Mouse (Mus musculus) heart, postnatal 0 days (tissue): ENCODE results near the gene Ccdc142. TPM values are rescaled to one million over a fixed set of nuclear protein-coding genes. Genes with fewer than 3 reads are reported as not detected.

ENCODE experiments used
- ATAC-seq: fragments of 200-750 bp; cut with Nextera tagmentation; 2 replicates; pipeline ENCODE4 v1.8.0; 2017; ENCODE audit warnings: low read depth, moderate number of reproducible peaks, moderate library complexity; ENCODE audit not compliant: insufficient read depth
- DNase-seq: peaks from one replicate; pipeline ENCODE4 v3.0.0-alpha.2; 2016; ENCODE audit warnings: low spot score
- H3K27ac ChIP-seq: fragments of 300-500 bp; sonication (generic); 2 replicates; pipeline ENCODE4 v1.5.1; 2014; ENCODE audit warnings: low read depth, mild to moderate bottlenecking
- H3K27me3 ChIP-seq: fragments of 300-500 bp; sonication (generic); 2 replicates; pipeline ENCODE4 v1.6.1; 2014; ENCODE audit warnings: low read length, mixed read lengths; ENCODE audit not compliant: control insufficient read depth, insufficient read depth
- H3K36me3 ChIP-seq: fragments of 300-500 bp; sonication (generic); replicated peaks from 2 replicates; pipeline ENCODE4 v1.6.1; 2014; ENCODE audit warnings: low read length, mixed read lengths; ENCODE audit not compliant: control insufficient read depth, insufficient read depth
- H3K4me1 ChIP-seq: fragments of 300-500 bp; sonication (generic); 2 replicates; pipeline ENCODE4 v1.6.1; 2014; ENCODE audit warnings: antibody characterized with exemption; ENCODE audit not compliant: control insufficient read depth, insufficient read depth
- H3K4me2 ChIP-seq: fragments of 300-500 bp; sonication (generic); 2 replicates; pipeline ENCODE4 v1.6.1; 2014; ENCODE audit warnings: low read depth, mild to moderate bottlenecking, low read length, moderate library complexity
- H3K4me3 ChIP-seq: fragments of 300-500 bp; sonication (generic); 2 replicates; pipeline ENCODE4 v1.5.1; 2014; ENCODE audit warnings: low read depth, low read length
- H3K9ac ChIP-seq: fragments of 300-500 bp; sonication (generic); replicated peaks from 2 replicates; pipeline ENCODE4 v1.6.1; 2014; ENCODE audit warnings: low read depth, low read length, mixed read lengths
- H3K9me3 ChIP-seq: fragments of 300-500 bp; sonication (generic); replicated peaks from 2 replicates; pipeline ENCODE4 v1.6.1; 2016; ENCODE audit warnings: low read length; ENCODE audit not compliant: control insufficient read depth
- CTCF ChIP-seq: IDR thresholded peaks from 2 replicates; pipeline ENCODE4 v1.5.1; 2016; ENCODE audit warnings: antibody characterized with exemption, control low read depth, low read depth
- EP300 ChIP-seq: IDR thresholded peaks from 2 replicates; pipeline ENCODE4 v1.6.1; 2016; ENCODE audit warnings: antibody characterized with exemption, low read depth
- WGBS: fragments of 180-500 bp; shearing (Covaris S2); extraction: QIAGEN DNeasy Blood & Tissue Kit; methylation state at CpG from one replicate; pipeline ENCODE4 v1.1.7; 2014; 5-methylcytosine and 5-hydroxymethylcytosine counted together
- polyA plus RNA-seq: library from polyadenylated mRNA; unstranded; fragments of >200 nt; fragmentation: Nextera tagmentation; extraction: Ambion mirVana; gene quantifications from 2 replicates; pipeline ENCODE4 v1.2.1, GENCODE M21; 2015
- total RNA-seq: library from RNA; depleted of rRNA; stranded (reverse); fragments of >200 nt; gene quantifications from 2 replicates; pipeline ENCODE4 v1.2.3, GENCODE M21; 2014; ENCODE audit warnings: low replicate concordance

Ccdc142 gene
- total and polyA plus RNA-seq, 2 experiments from 2014 or later, result 0.11 to 1.6 TPM

- H3K9ac ChIP-seq, result no peak overlapping the region
- 65% methylated on average over 2 of the region's 2 CpGs for WGBS
- H3K4me1 ChIP-seq, result 0 out of 2 replicates have a peak, but pooled peaks cover 10% of the 10 kb centered on the region
- no peak overlapping the region for H3K4me2 ChIP-seq
- TF ChIP-seq CTCF (no peak), EP300 (no peak)
- no peak overlapping the region for H3K4me3 ChIP-seq
- peaks cover 4% of the 10 kb centered on the region; the same call in 1 of the 2 replicates for H3K27me3 ChIP-seq
- ATAC-seq (no peak), DNase-seq (no peak)
- no peak overlapping the region for H3K27ac ChIP-seq
- no peaks in the 10 kb centered on the region for H3K9me3 ChIP-seq
- no peaks in the 10 kb centered on the region for H3K36me3 ChIP-seq
Observed at GRCm38 (mm10) chr6:83098411-83098810, 3.0 kb upstream of the Ccdc142 start.

- ATAC-seq (peak; percentile 84), DNase-seq (peak; percentile 55)
- no peaks in the 10 kb centered on the region for H3K9me3 ChIP-seq
- H3K4me1 ChIP-seq, result 0 out of 2 replicates have a peak, but pooled peaks cover 10% of the 10 kb centered on the region
- H3K27me3 ChIP-seq, result no peaks in the 10 kb centered on the region
- peak overlapping the region; percentile 85 for H3K27ac ChIP-seq
- WGBS, result under 1% methylated on average over 60 of the region's 74 CpGs
- H3K4me3 ChIP-seq, result peak overlapping the region; percentile 72
- peak overlapping the region; percentile 97 for H3K4me2 ChIP-seq
- H3K9ac ChIP-seq, result peak overlapping the region; percentile 75
- peaks cover 8% of the 10 kb centered on the region for H3K36me3 ChIP-seq
- TF ChIP-seq CTCF, result peak; percentile 56
- TF ChIP-seq EP300, result no peak
Observed at GRCm38 (mm10) chr6:83101688-83102556, 521 bp downstream of the Ccdc142 start.

GRCm38 (mm10) chr6:83103130-83103650, 1.8 kb downstream of the Ccdc142 start:
- ATAC-seq, result no peak
- WGBS, result 58% methylated on average over 11 of the region's 11 CpGs
- peak overlapping the region; percentile 75 for H3K9ac ChIP-seq
- peaks cover 13% of the 10 kb centered on the region for H3K4me1 ChIP-seq
- H3K4me3 ChIP-seq, result no peak overlapping the region
- no peak for DNase-seq
- H3K27me3 ChIP-seq, result no peaks in the 10 kb centered on the region
- H3K27ac ChIP-seq, result no peak overlapping the region
- H3K4me2 ChIP-seq, result peak overlapping the region; percentile 97
- peaks cover 8% of the 10 kb centered on the region for H3K36me3 ChIP-seq
- no peaks in the 10 kb centered on the region for H3K9me3 ChIP-seq
- TF ChIP-seq CTCF, result no peak
- TF ChIP-seq EP300, result no peak

- no peak for TF ChIP-seq CTCF
- TF ChIP-seq EP300, result no peak
- DNase-seq (no peak), ATAC-seq (no peak)
- no peaks in the 10 kb centered on the region for H3K27me3 ChIP-seq
- H3K4me3 ChIP-seq, result no peak overlapping the region
- H3K36me3 ChIP-seq, result peaks cover 8% of the 10 kb centered on the region
- peaks cover 17% of the 10 kb centered on the region for H3K4me1 ChIP-seq
- H3K27ac ChIP-seq, result no peak overlapping the region
- H3K4me2 ChIP-seq, result no peak overlapping the region
- no peak overlapping the region for H3K9ac ChIP-seq
- H3K9me3 ChIP-seq, result no peaks in the 10 kb centered on the region
- WGBS, result 76% methylated on average over 4 of the region's 4 CpGs
Observed at GRCm38 (mm10) chr6:83104158-83104557, 2.8 kb downstream of the Ccdc142 start.

- Histone ChIP-seq H3K36me3 (peaks cover 14% of the 10 kb centered on the region), H3K27ac (peak overlapping the region; percentile 89; the same call in 1 of the 2 replicates), H3K4me1 (peaks cover 23% of the 10 kb centered on the region), H3K9ac (0 out of 2 replicates have a peak overlapping the region, but pooled peaks have one; percentile 84), H3K4me2 (peak overlapping the region; percentile 89), H3K4me3 (no peak overlapping the region), H3K27me3 (no peaks in the 10 kb centered on the region), H3K9me3 (no peaks in the 10 kb centered on the region)
- 0 out of 2 replicates have a peak, but pooled peaks have one; percentile 24 for ATAC-seq
- WGBS, result 39% methylated on average over 13 of the region's 13 CpGs
- peak; percentile 77 for DNase-seq
- TF ChIP-seq EP300 (no peak), CTCF (peak; percentile 73)
Observed at GRCm38 (mm10) chr6:83107566-83108400, 6.4 kb downstream of the Ccdc142 start.
